Mouse (Mus musculus) midbrain, embryonic 12.5 days (tissue): ENCODE data around the gene Tpt1. TPM values are rescaled to one million over a fixed set of nuclear protein-coding genes. Genes with fewer than 3 reads are reported as not detected.
"Not testable (repeated sequence)": the region's sequence is repeated elsewhere in the genome, so short reads cannot be mapped to it uniquely, and the experiment has no call there.

ENCODE experiments used
- ATAC-seq: fragments of 200-750 bp; cut with Nextera tagmentation; 2 replicates; pipeline ENCODE4 v1.8.0; 2017; ENCODE audit warnings: low read depth, moderate TSS enrichment, moderate library complexity; ENCODE audit not compliant: low FRiP score
- H3K27ac ChIP-seq: fragments of 300-500 bp; sonication (generic); replicated peaks from 2 replicates; pipeline ENCODE4 v1.5.1; 2016; ENCODE audit warnings: mild to moderate bottlenecking
- H3K27me3 ChIP-seq: fragments of 300-500 bp; sonication (generic); 2 replicates; pipeline ENCODE4 v1.6.1; 2016; ENCODE audit warnings: mild to moderate bottlenecking
- H3K36me3 ChIP-seq: fragments of 300-500 bp; sonication (generic); 2 replicates; pipeline ENCODE4 v1.6.1; 2016
- H3K4me1 ChIP-seq: fragments of 300-500 bp; sonication (generic); 2 replicates; pipeline ENCODE4 v1.6.1; 2016
- H3K4me2 ChIP-seq: fragments of 300-500 bp; sonication (generic); replicated peaks from 2 replicates; pipeline ENCODE4 v1.6.1; 2016; ENCODE audit warnings: mild to moderate bottlenecking, moderate library complexity
- H3K4me3 ChIP-seq: fragments of 300-500 bp; sonication (generic); 2 replicates; pipeline ENCODE4 v1.5.1; 2016; ENCODE audit warnings: mild to moderate bottlenecking
- H3K9ac ChIP-seq: fragments of 300-500 bp; sonication (generic); replicated peaks from 2 replicates; pipeline ENCODE4 v1.6.1; 2016; ENCODE audit warnings: mild to moderate bottlenecking, moderate library complexity
- H3K9me3 ChIP-seq: fragments of 300-500 bp; sonication (generic); 2 replicates; pipeline ENCODE4 v1.6.1; 2016; ENCODE audit warnings: mild to moderate bottlenecking
- WGBS: fragments of 180-500 bp; shearing (Covaris S2); methylation state at CpG from one replicate; pipeline ENCODE4 v1.1.7; 2016; 5-methylcytosine and 5-hydroxymethylcytosine counted together
- polyA plus RNA-seq: library from polyadenylated mRNA; unstranded; fragments of >200 nt; fragmentation: Nextera tagmentation; extraction: Ambion mirVana; gene quantifications from 2 replicates; pipeline ENCODE4 v1.2.1, GENCODE M21; 2016

Tpt1 gene
- polyA plus RNA-seq, 1 experiment from 2014 or later: 921 TPM

DNA sequence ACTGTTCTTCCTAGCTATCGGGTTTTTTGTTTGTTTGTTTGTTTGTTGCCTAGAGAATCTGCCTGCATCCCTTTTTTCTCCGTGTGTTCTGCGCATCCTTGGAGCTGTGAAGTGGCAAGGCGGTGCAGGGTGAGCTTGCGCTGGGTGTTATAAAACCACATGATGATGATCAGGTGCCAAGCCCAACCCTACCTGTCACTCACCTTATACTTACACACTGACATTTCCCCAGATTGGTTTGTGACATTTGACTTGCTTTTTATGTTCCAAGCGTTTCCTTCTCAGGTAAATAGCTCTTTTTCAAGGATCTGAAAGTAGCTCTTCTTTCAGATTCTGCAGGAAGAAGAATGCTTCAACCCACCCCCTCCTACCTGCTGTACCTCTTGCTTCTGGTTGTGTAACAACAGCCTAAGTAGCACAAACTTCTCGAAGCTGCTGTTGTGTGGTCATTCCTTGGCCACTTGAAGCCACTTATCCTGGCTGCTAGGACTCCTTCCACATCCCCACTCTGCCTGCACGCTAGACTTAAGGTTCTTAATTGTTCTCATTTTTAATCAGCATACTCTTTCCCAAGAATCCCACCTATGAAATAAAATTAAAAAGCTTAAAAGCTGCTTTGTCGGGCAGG lies 21.9 kb downstream of the Tpt1 start:
- no peak for ATAC-seq
- Histone ChIP-seq H3K4me2 (no peak overlapping the region), H3K9ac (no peak overlapping the region), H3K27ac (no peak overlapping the region), H3K4me3 (no peak overlapping the region), H3K4me1 (peaks cover 8% of the 10 kb centered on the region), H3K36me3 (no peaks in the 10 kb centered on the region), H3K9me3 (no peaks in the 10 kb centered on the region), H3K27me3 (peaks cover 14% of the 10 kb centered on the region)
- WGBS: 80% methylated on average over 9 of the region's 9 CpGs

DNA sequence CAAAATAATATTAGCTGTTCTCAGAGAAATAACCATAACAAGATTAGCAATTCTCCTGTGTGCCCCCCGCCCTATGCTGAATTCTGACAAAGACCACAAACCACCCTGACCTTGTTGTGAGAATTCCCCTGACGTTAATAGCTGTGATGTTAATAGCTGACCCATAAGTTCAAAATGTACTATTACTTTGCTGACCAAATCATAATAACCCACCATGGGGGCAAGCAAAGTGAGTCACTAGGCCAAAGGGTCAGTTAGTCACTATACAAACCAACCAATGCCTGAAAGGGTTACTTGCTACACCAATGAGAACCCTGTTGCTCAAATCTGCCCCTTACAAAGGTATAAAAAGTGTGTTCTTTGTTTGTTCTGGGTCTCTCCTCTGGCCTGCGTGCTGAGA lies 23.1 kb downstream of the Tpt1 start:
- H3K4me2 ChIP-seq, H3K4me1 ChIP-seq, H3K4me3 ChIP-seq, ATAC-seq, H3K9ac ChIP-seq, H3K36me3 ChIP-seq, H3K27ac ChIP-seq, H3K9me3 ChIP-seq: not testable (repeated sequence)
- 67% methylated on average over 3 of the region's 3 CpGs for WGBS
- peaks cover 14% of the 10 kb centered on the region for H3K27me3 ChIP-seq

DNA sequence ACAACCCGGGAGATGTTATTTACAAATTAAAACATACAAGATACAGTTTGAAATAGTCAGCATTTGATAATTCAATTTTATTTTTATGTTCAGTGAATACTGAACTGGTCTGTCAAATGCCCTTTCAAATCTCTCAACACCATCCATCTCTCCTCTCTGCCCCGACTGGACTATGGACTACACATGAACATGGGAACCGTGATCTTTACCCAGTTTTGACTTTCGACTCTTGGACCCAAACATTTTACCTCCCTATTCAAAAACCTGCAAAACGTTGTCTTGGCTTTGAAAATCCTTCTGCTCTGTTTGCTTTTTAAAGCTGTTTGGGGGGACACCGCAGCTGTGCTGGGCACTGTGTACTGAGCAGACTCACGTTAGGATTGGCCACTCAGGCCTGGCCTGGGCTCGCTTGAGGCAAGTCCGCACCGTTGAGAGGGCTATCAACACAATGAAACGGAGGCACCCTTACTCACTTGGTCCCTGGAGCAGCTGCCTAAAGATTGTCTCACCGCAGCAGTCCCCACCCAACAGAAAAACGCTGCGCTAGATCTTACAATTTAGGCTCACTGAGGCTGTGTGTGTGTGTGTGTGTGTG lies 25.0 kb downstream of the Tpt1 start:
- no peak for ATAC-seq
- Histone ChIP-seq H3K27me3 (peaks cover 14% of the 10 kb centered on the region), H3K27ac (no peak overlapping the region), H3K4me3 (no peak overlapping the region), H3K4me2 (no peak overlapping the region), H3K36me3 (no peaks in the 10 kb centered on the region), H3K9me3 (no peaks in the 10 kb centered on the region), H3K4me1 (no peaks in the 10 kb centered on the region), H3K9ac (no peak overlapping the region)
- 74% methylated on average over 14 of the region's 14 CpGs for WGBS

DNA sequence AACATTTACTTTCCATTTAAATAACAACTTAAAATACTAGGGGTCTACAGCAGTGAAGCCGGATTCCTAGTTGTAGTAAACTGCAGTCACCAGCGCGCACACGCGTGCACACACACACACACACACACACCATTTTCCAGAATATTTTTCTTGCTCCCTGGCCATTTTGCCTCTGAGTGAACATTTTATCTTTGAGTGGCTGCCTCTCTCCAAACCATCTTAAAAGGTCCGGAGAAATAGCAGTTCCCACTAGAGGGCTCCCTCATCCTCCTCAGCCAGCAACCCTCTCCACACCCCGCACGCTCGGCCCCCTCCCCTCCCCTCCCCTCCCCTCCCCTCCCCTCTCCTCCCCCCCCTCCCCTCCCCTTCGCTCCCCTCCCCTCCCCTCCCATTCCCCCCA lies 25.7 kb downstream of the Tpt1 start:
- H3K9me3 ChIP-seq: no peaks in the 10 kb centered on the region
- H3K36me3 ChIP-seq: no peaks in the 10 kb centered on the region
- H3K27ac ChIP-seq: peak overlapping the region; percentile 46; the same call in 1 of the 2 replicates
- peak overlapping the region; percentile 19 for H3K4me3 ChIP-seq
- WGBS: 20% methylated on average over 9 of the region's 10 CpGs
- H3K4me1 ChIP-seq: no peaks in the 10 kb centered on the region
- peaks cover 9% of the 10 kb centered on the region for H3K27me3 ChIP-seq
- ATAC-seq: peak; percentile 66
- H3K9ac ChIP-seq: no peak overlapping the region
- H3K4me2 ChIP-seq: peak overlapping the region; percentile 33

DNA sequence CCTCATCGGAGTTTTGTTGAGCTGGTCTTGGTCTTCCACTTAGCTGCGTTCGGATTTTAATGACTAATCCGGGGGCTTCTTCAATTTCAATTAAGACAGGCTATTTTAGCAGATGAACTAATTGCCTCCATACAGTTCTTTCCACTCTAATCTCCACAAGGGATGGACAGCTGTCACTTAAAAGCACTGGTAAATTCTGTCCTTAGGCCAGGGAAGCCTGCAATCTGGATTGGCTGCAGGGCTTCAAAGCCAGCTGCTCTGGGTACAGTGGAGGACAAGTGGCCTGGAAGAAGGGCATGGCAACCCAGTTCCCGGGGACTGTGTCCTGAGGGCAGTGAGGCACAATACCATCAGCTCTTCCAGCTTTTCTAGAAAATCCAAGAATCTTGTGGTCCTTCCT lies 26.2 kb downstream of the Tpt1 start:
- peak overlapping the region; percentile 19; the same call in 1 of the 2 replicates for H3K4me3 ChIP-seq
- peaks cover 9% of the 10 kb centered on the region for H3K27me3 ChIP-seq
- H3K27ac ChIP-seq: peak overlapping the region; percentile 43; the same call in 1 of the 2 replicates
- no peaks in the 10 kb centered on the region for H3K9me3 ChIP-seq
- no peaks in the 10 kb centered on the region for H3K4me1 ChIP-seq
- H3K4me2 ChIP-seq: peak overlapping the region; percentile 33
- no peaks in the 10 kb centered on the region for H3K36me3 ChIP-seq
- WGBS: 7% methylated on average over 4 of the region's 5 CpGs
- H3K9ac ChIP-seq: no peak overlapping the region
- ATAC-seq: peak; percentile 80

DNA sequence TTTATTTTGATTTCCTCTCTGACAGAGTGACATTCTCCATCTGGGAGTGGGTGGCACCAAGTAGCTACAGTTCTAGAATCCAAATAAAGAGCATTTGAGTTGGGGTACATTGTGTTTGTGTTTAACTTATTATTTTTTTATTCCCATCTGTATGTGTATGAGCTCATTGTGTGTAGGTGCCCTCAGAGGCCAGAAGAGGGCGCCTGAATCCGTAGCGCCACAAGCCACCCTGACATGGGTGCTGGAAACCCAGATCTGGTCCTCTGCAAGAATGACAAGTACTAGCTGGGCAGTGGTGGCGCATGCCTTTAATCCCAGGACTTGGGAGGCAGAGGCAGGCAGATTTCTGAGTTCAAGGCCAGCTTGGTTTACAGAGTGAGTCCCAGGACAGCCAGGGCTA lies 26.9 kb downstream of the Tpt1 start:
- H3K4me2 ChIP-seq: no peak overlapping the region
- no peak overlapping the region for H3K4me3 ChIP-seq
- H3K9ac ChIP-seq: no peak overlapping the region
- no peak for ATAC-seq
- peaks cover 2% of the 10 kb centered on the region for H3K27me3 ChIP-seq
- 83% methylated on average over 4 of the region's 4 CpGs for WGBS
- no peaks in the 10 kb centered on the region for H3K36me3 ChIP-seq
- peaks cover 3% of the 10 kb centered on the region; the same call in 1 of the 2 replicates for H3K4me1 ChIP-seq
- H3K9me3 ChIP-seq: no peaks in the 10 kb centered on the region
- H3K27ac ChIP-seq: 0 out of 2 replicates have a peak overlapping the region, but pooled peaks have one; percentile 43

DNA sequence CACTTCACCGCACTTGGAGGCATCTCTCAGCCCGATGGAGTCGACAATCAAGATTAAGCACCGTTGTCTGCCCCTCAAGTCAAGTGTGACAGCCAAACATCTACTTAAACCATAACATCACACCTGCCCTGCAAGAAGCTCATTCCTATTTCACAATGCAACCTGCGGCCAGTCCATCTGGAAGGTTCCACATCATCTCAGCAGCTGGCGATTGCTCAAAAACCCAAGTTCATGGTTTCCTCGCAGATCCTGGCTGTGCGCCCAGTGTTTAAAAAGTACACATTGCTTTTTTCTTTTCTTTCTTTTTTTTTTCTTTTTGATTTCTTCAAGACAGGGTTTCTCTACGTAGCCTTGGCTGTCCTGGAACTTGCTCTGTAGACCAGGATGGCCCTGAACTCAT lies 28.7 kb downstream of the Tpt1 start:
- H3K27me3 ChIP-seq: no peaks in the 10 kb centered on the region; the same call in none of the 2 replicates
- 88% methylated on average over 9 of the region's 9 CpGs for WGBS
- H3K4me3 ChIP-seq: no peak overlapping the region
- no peaks in the 10 kb centered on the region for H3K36me3 ChIP-seq
- H3K9ac ChIP-seq: no peak overlapping the region
- no peak overlapping the region for H3K4me2 ChIP-seq
- peaks cover 5% of the 10 kb centered on the region for H3K4me1 ChIP-seq
- no peak overlapping the region for H3K27ac ChIP-seq
- ATAC-seq: no peak
- H3K9me3 ChIP-seq: no peaks in the 10 kb centered on the region

DNA sequence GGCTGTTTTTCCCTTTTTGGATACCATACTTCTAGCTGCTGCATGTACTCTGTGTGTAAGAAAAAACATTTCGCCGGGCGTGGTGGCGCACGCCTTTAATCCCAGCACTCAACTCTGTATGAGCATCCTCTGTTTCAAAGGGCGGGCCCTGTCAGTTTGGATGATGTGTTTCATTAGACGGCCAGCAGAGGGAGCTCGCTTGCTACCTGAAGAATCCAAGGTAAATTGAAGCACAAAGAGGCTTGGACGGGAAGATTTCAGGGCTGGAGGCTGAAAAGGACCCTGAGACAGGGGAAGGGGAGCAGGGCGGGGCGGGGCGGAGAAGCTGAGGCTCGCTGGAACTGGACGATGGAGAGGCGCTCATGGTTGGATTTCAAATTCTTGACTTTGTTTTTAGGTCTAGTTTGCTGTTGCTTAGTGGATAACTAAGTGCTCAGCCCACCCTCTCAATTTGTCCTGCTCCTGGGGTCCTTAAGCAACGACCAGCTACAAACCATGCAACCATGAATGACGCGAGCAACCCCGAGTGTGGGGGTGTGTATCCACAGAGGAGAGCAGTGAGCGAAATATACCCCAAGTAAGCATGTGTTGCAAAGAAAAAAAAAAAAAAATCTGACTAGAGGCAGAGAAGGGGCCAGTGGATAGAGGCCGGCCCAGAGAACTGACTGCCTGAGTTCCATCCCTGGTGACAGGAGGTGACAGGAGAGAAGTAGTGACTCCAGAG lies 31.6 kb downstream of the Tpt1 start:
- H3K9ac ChIP-seq: peak overlapping the region; percentile 39
- H3K4me1 ChIP-seq: peaks cover 9% of the 10 kb centered on the region
- H3K4me2 ChIP-seq: peak overlapping the region; percentile 45
- ATAC-seq: peak; percentile 70
- no peaks in the 10 kb centered on the region for H3K9me3 ChIP-seq
- WGBS: 12% methylated on average over 21 of the region's 21 CpGs
- H3K27ac ChIP-seq: no peak overlapping the region
- H3K4me3 ChIP-seq: peak overlapping the region; percentile 18; the same call in 1 of the 2 replicates
- H3K27me3 ChIP-seq: no peaks in the 10 kb centered on the region; the same call in 1 of the 2 replicates
- H3K36me3 ChIP-seq: no peaks in the 10 kb centered on the region

DNA sequence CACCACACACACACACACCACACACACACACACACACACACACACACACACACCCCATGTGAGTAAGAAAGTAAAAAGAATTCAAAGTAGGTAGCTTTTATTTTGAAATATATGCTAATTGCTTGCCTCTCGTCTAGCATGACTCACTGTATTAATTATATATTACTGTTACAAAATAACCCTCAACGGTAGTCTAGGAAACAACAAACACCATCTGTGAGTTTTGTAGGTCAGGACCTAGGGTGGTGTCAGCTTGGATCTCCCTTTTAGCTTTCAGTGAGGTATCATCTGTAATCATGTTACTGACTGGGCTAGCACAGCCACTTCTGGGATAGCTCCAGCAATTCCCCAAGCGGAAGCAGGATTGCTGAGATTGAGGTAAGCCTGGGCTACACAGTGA lies 32.4 kb downstream of the Tpt1 start:
- H3K4me2 ChIP-seq: no peak overlapping the region
- peaks cover 14% of the 10 kb centered on the region for H3K4me1 ChIP-seq
- H3K36me3 ChIP-seq: no peaks in the 10 kb centered on the region
- H3K4me3 ChIP-seq: no peak overlapping the region
- no peak for ATAC-seq
- H3K27me3 ChIP-seq: no peaks in the 10 kb centered on the region; the same call in 1 of the 2 replicates
- no peaks in the 10 kb centered on the region for H3K9me3 ChIP-seq
- H3K27ac ChIP-seq: no peak overlapping the region
- 85% methylated on average over 3 of the region's 3 CpGs for WGBS
- H3K9ac ChIP-seq: no peak overlapping the region

DNA sequence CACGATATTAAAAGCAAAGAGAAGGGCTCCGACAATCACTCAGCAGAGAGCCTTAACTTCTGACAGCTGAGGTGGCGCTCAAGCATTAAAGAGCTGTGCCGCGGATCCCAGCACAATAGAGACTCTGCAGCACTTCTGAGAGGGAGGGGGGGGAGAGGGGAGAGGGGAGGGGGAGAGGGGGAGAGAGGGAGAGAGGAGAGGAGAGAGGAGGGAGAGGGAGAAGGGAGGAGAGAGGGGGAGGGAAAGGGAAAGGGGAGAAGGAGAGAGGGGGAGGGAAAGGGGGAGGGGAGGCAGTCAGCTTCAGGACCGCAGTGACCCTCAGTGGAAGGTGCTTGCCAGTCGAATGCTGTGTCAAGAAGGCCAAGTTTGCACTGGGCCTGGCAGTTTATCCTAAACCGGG lies 34.1 kb downstream of the Tpt1 start:
- Histone ChIP-seq H3K4me2 (peak overlapping the region; percentile 31), H3K36me3 (no peaks in the 10 kb centered on the region), H3K9me3 (no peaks in the 10 kb centered on the region), H3K9ac (no peak overlapping the region), H3K27me3 (no peaks in the 10 kb centered on the region; the same call in 1 of the 2 replicates), H3K27ac (peak overlapping the region; percentile 35; the same call in 1 of the 2 replicates), H3K4me1 (peaks cover 22% of the 10 kb centered on the region), H3K4me3 (0 out of 2 replicates have a peak overlapping the region, but pooled peaks have one; percentile 12)
- ATAC-seq: peak; percentile 63
- 10% methylated on average over 8 of the region's 8 CpGs for WGBS

DNA sequence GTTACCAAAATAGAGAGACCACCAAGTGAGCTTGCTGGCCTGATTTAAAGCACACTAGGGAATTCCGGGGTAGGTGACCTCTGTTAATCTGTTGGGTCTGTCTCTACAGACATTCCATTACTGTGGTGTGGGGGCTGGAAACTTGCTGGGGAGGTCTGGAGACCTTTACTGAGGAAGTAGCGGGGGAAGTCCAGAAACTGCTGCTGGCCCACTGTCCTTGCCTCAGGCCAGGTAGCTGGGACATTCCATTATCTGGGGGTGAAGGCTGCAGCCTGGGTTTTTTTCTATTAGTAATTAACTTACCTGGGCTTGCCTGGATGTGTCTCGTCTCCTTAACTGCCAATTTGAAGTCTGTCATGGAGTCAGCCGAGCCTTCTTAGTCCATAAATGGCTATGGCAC lies 37.0 kb downstream of the Tpt1 start:
- Histone ChIP-seq H3K36me3 (no peaks in the 10 kb centered on the region), H3K9me3 (no peaks in the 10 kb centered on the region), H3K4me3 (no peak overlapping the region), H3K4me2 (no peak overlapping the region), H3K4me1 (peaks cover 19% of the 10 kb centered on the region), H3K27ac (peak overlapping the region; percentile 46; the same call in 1 of the 2 replicates), H3K9ac (no peak overlapping the region), H3K27me3 (no peaks in the 10 kb centered on the region)
- no peak for ATAC-seq
- WGBS: 47% methylated on average over 4 of the region's 4 CpGs

DNA sequence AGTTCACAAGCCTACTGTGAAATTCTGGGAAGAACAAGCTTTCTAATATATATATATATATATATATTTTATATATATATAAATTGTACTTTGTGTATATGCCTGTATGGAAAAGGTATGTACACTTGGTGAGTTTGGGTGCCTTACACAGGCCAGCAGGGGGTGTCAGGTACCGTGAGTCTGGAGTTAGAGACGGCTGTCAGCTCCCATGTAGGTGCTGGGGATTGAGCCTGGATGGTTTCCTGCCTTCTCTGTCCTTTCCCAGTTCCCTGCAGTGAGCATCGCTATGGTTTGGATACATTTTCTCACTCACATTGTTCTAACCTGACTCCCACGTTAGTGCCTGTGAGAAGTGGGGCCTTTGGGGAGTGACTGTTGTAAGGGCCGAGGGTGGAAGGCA lies 38.4 kb downstream of the Tpt1 start:
- Histone ChIP-seq H3K9ac (no peak overlapping the region), H3K27ac (no peak overlapping the region), H3K27me3 (no peaks in the 10 kb centered on the region), H3K36me3 (no peaks in the 10 kb centered on the region), H3K9me3 (no peaks in the 10 kb centered on the region), H3K4me2 (no peak overlapping the region), H3K4me1 (peaks cover 19% of the 10 kb centered on the region), H3K4me3 (no peak overlapping the region)
- ATAC-seq: no peak
- 78% methylated on average over 5 of the region's 5 CpGs for WGBS
